Comparison of ENCODE assay signal across 9 mouse cellular contexts in genomic region chr1:64733453-64734245, GRCm38 (mm10). TPM values are rescaled to one million over a fixed set of nuclear protein-coding genes. Genes with fewer than 3 reads are reported as not detected.
DNase-seq lines count a peak whose midpoint lies in the region; ATAC-seq lines count a peak whose summit lies in the region.
"Had no signal": no experiment of that assay in that cellular context is flagged by ENCODE, and none has a peak within 500 bp of the region (broad histone marks: within the 10 kb centered on the region; RNA-seq: fewer than 3 reads in every experiment).

No protein-coding gene starts in this region.

- DNase-seq in heart, adult 11 months: peak; percentile 69
- no peak for DNase-seq in heart, postnatal 36 days
- DNase-seq in ES-CJ7 (ENCODE audit: low read depth, low spot score): peak; percentile 98
- DNase-seq in gastrocnemius, postnatal 10 days: no peak
- DNase-seq in urinary bladder, postnatal 4 days (ENCODE audit: low spot score in 2 of 2): no peak
- DNase-seq in urinary bladder, postnatal 14 days (ENCODE audit: low spot score): no peak
- DNase-seq: thymus, postnatal 14 days had no signal

- peak; percentile 27; the same call in 1 of the 2 replicates for ATAC-seq in erythroid progenitor cell, adult 5-6 weeks (replicated peaks; ENCODE audit: low FRiP score, poor library complexity, severe bottlenecking)
- peak; percentile 14; the same call in 1 of the 2 replicates for ATAC-seq in megakaryocyte progenitor cell, adult 5-6 weeks (replicated peaks; ENCODE audit: poor library complexity)

- intact Hi-C loops in heart, postnatal 36 days (cut with DNase I): loop anchor here (2.0 to 10.0 kb wide), 2 partner anchors 15 to 451 kb away; partner anchors contain the start of genes Idh1 and Pikfyve

RNA-seq across cellular contexts. Expression of gene Fzd5, which starts 3.9 kb away (rescaled TPM):
- total RNA-seq in heart, postnatal 36 days (2021): 1 to 10 TPM; 4.5 TPM
- total RNA-seq in erythroid progenitor cell, adult 5-6 weeks (2015; ENCODE audit: low replicate concordance): 6.1 and 10.1 TPM in 2 replicates
- total RNA-seq in erythroid progenitor cell, adult 5-6 weeks (2017; ENCODE audit: low replicate concordance): 8.9 and 11.6 TPM in 2 replicates
- total RNA-seq in megakaryocyte progenitor cell, adult 5-6 weeks (2015): 0.89 and 1.6 TPM in 2 replicates
- 1.0 and 1.7 TPM in 2 replicates for total RNA-seq in megakaryocyte progenitor cell, adult 5-6 weeks (2017)
- 1 to 10 TPM; 2.3 to 3.6 TPM for total RNA-seq in gastrocnemius, postnatal 10 days (2021)

RNA-seq across cellular contexts. Expression of gene Ccnyl1, which starts 43.4 kb away (rescaled TPM):
- total RNA-seq in heart, postnatal 36 days (2021): 10 to 100 TPM; 15.5 to 18.2 TPM
- total RNA-seq in erythroid progenitor cell, adult 5-6 weeks (2015; ENCODE audit: low replicate concordance): 5.9 and 11.9 TPM in 2 replicates
- total RNA-seq in erythroid progenitor cell, adult 5-6 weeks (2017; ENCODE audit: low replicate concordance): 1.8 TPM in 1 of 2 replicates, not detected in the other
- 8.4 and 9.8 TPM in 2 replicates for total RNA-seq in megakaryocyte progenitor cell, adult 5-6 weeks (2015)
- total RNA-seq in megakaryocyte progenitor cell, adult 5-6 weeks (2017): 4.7 and 7.8 TPM in 2 replicates
- 10 to 100 TPM; 20.0 to 25.1 TPM for total RNA-seq in gastrocnemius, postnatal 10 days (2021)

Comparison
In these comparisons a context has a peak if more than half of its experiments do, and no peak if none do; other contexts are left out.
1. DNase-seq: peak in heart, adult 11 months (single experiment) and ES-CJ7 (single experiment); none in heart, postnatal 36 days (0 of 2), gastrocnemius, postnatal 10 days (single experiment), urinary bladder, postnatal 4 days (0 of 2) and urinary bladder, postnatal 14 days (single experiment).